Mouse (Mus musculus): ENCODE data around the gene Actrt1. TPM values are rescaled to one million over a fixed set of nuclear protein-coding genes. Genes with fewer than 3 reads are reported as not detected.

Gene Actrt1
- polyA plus RNA-seq (2015; fragmentation: Nextera tagmentation; extraction: Ambion mirVana) = not detected in 2 replicates

GRCm38 (mm10) chrX:46328707-46329106 lies at the start of gene Actrt1:
Gene Actrt1 (plus strand): TSS chrX:46329007.

All from neural tube, postnatal 0 days (tissue).